Mouse (Mus musculus) granulocyte monocyte progenitor cell, adult 5-6 weeks (primary cell): ENCODE results near the gene Cxadr. TPM values are rescaled to one million over a fixed set of nuclear protein-coding genes. Genes with fewer than 3 reads are reported as not detected.

Source experiments
- ATAC-seq: replicated peaks from 2 replicates; pipeline ENCODE4 v1.8.0; 2016; ENCODE audit warnings: mild to moderate bottlenecking, moderate TSS enrichment, inconsistent platforms; ENCODE audit not compliant: poor library complexity, severe bottlenecking
- total RNA-seq, 2 experiments: library from RNA; stranded (forward) in 1 of 2; stranded (reverse) in 1 of 2; fragments of 200-712, 200-1000 nt in 1 of 2; fragments of >200 nt in 1 of 2; fragmentation: Nextera tagmentation in 1 of 2; gene quantifications; 2 replicates each; pipeline ENCODE4 v1.2.3; 2014 to 2017

Cxadr gene
- total RNA-seq, 2 experiments from 2014 or later = 0.98 to 4.8 TPM

GRCm38 (mm10) chr16:78302678-78303050 is 1.4 kb downstream of the Cxadr start:
- ATAC-seq = no peak

- no peak for ATAC-seq
Observed at GRCm38 (mm10) chr16:78305606-78306100, 4.4 kb downstream of the Cxadr start.

- no peak for ATAC-seq
Observed at GRCm38 (mm10) chr16:78306606-78307005, 5.3 kb downstream of the Cxadr start.

- no peak for ATAC-seq
Observed at GRCm38 (mm10) chr16:78307476-78308192, 6.3 kb downstream of the Cxadr start.

- no peak for ATAC-seq
Observed at GRCm38 (mm10) chr16:78309258-78309657, 8.0 kb downstream of the Cxadr start.

GRCm38 (mm10) chr16:78313135-78313887 is 12.0 kb downstream of the Cxadr start:
- ATAC-seq = no peak

GRCm38 (mm10) chr16:78314026-78314425 is 12.7 kb downstream of the Cxadr start:
- no peak for ATAC-seq

- ATAC-seq = peak; percentile 86
Observed at GRCm38 (mm10) chr16:78316849-78317248, 15.6 kb downstream of the Cxadr start.

- ATAC-seq = peak; percentile 29; the same call in 1 of the 2 replicates
Observed at GRCm38 (mm10) chr16:78317960-78318359, 16.7 kb downstream of the Cxadr start.

- no peak for ATAC-seq
Observed at GRCm38 (mm10) chr16:78319711-78320110, 18.4 kb downstream of the Cxadr start.

- no peak for ATAC-seq
Observed at GRCm38 (mm10) chr16:78321559-78321958, 20.3 kb downstream of the Cxadr start.

- no peak for ATAC-seq
Observed at GRCm38 (mm10) chr16:78322140-78322539, 20.9 kb downstream of the Cxadr start.

- ATAC-seq = no peak
Observed at GRCm38 (mm10) chr16:78325972-78326848, 24.9 kb downstream of the Cxadr start.

GRCm38 (mm10) chr16:78327562-78327961 is 26.3 kb downstream of the Cxadr start:
- ATAC-seq = no peak

GRCm38 (mm10) chr16:78327999-78328398 is 26.7 kb downstream of the Cxadr start:
- ATAC-seq = no peak

GRCm38 (mm10) chr16:78337226-78337625 is 35.9 kb downstream of the Cxadr start:
- ATAC-seq = no peak

GRCm38 (mm10) chr16:78341356-78341755 is 40.1 kb downstream of the Cxadr start:
- ATAC-seq = no peak

- no peak for ATAC-seq
Observed at GRCm38 (mm10) chr16:78342767-78343166, 41.5 kb downstream of the Cxadr start.

GRCm38 (mm10) chr16:78343792-78344191 is 42.5 kb downstream of the Cxadr start:
- ATAC-seq = no peak

- ATAC-seq = no peak
Observed at GRCm38 (mm10) chr16:78346662-78347327, 45.5 kb downstream of the Cxadr start.
